Mouse (Mus musculus) left cerebral cortex, adult 9 months (tissue): Measurements from ENCODE around the gene Ston2.
A peak's percentile ranks its signal among the peaks of the same experiment; 100 is the strongest.

ENCODE experiments used
- DNase-seq, 2 experiments: peaks; one replicate each; pipeline ENCODE4 v3.0.0; 2022; ENCODE audit warnings: low spot score in 2 of 2

The Ston2 gene

GRCm38 (mm10) chr12:91787959-91788437 is at the start of gene Ston2:
TSS of gene Ston2 (minus strand) at chr12:91788387.
- DNase-seq: no peak

GRCm38 (mm10) chr12:91837401-91838065 is 49.3 kb upstream of the Ston2 start:
- no peak for DNase-seq

- no peak for DNase-seq
Observed at GRCm38 (mm10) chr12:91833939-91834333, 45.7 kb upstream of the Ston2 start.

GRCm38 (mm10) chr12:91833237-91833938 is 45.2 kb upstream of the Ston2 start:
- no peak for DNase-seq

- DNase-seq: no peak
Observed at GRCm38 (mm10) chr12:91831410-91831809, 43.2 kb upstream of the Ston2 start.

- DNase-seq: no peak
Observed at GRCm38 (mm10) chr12:91820461-91820860, 32.3 kb upstream of the Ston2 start.

- no peak for DNase-seq
Observed at GRCm38 (mm10) chr12:91818726-91819125, 30.5 kb upstream of the Ston2 start.

- peak in 1 of 2 experiments; percentile 58 for DNase-seq
Observed at GRCm38 (mm10) chr12:91815990-91816389, 27.8 kb upstream of the Ston2 start.

- DNase-seq: no peak
Observed at GRCm38 (mm10) chr12:91815552-91815951, 27.4 kb upstream of the Ston2 start.

GRCm38 (mm10) chr12:91808911-91809310 is 20.7 kb upstream of the Ston2 start:
- no peak for DNase-seq

GRCm38 (mm10) chr12:91807761-91808160 is 19.6 kb upstream of the Ston2 start:
- DNase-seq: no peak

- no peak for DNase-seq
Observed at GRCm38 (mm10) chr12:91807095-91807494, 18.9 kb upstream of the Ston2 start.

GRCm38 (mm10) chr12:91804262-91804661 is 16.1 kb upstream of the Ston2 start:
- DNase-seq: no peak

- peak; percentile 26 to 53 for DNase-seq
Observed at GRCm38 (mm10) chr12:91803207-91803932, 15.2 kb upstream of the Ston2 start.

GRCm38 (mm10) chr12:91802586-91803206 is 14.5 kb upstream of the Ston2 start:
- no peak for DNase-seq

GRCm38 (mm10) chr12:91800861-91801385 is 12.7 kb upstream of the Ston2 start:
- no peak for DNase-seq

- DNase-seq: no peak
Observed at GRCm38 (mm10) chr12:91799821-91800335, 11.7 kb upstream of the Ston2 start.

- DNase-seq: no peak
Observed at GRCm38 (mm10) chr12:91799379-91799773, 11.2 kb upstream of the Ston2 start.

GRCm38 (mm10) chr12:91798720-91799378 is 10.7 kb upstream of the Ston2 start:
- no peak for DNase-seq

GRCm38 (mm10) chr12:91796774-91797173 is 8.6 kb upstream of the Ston2 start:
- DNase-seq: no peak

- DNase-seq: no peak
Observed at GRCm38 (mm10) chr12:91793266-91793665, 5.1 kb upstream of the Ston2 start.
